Mouse (Mus musculus) liver (tissue): Measurements from ENCODE around the gene Olfr1132.
"Not testable (repeated sequence)": the region's sequence is repeated elsewhere in the genome, so short reads cannot be mapped to it uniquely, and the experiment has no call there.

Experiments
- DNase-seq: peaks from one replicate; pipeline ENCODE4 v3.0.0-alpha.2; 2020; ENCODE audit warnings: mixed read lengths

Olfr1132 gene

GRCm38 (mm10) chr2:87637435-87637834 is at the start of gene Olfr1132:
Gene Olfr1132, minus strand, starts transcription at chr2:87637535.
- DNase-seq: no peak

- DNase-seq: no peak
These were observed 36.2 kb upstream of the Olfr1132 start, which contains the start of gene Olfr1135 for GRCm38 (mm10) chr2:87673564-87673963. Gene Olfr1135, minus strand, starts transcription at chr2:87673664.

DNA sequence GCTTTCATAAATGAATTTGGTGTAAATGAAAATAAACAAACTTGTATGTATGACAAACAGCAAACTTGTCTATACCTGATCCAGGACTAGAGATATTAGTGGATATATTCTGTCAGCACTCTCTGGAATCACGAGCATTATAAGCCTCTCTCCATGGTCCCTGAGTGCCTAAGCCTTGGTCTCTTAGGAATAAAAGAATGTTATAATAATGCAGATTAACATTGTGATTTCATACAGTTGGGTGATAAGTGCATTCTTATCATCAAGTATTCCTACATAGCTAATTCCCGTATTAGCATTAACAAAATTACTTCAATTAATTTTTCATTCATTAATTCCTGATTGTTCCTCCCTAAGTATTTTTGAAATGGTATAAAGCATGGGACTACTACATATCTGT is 21.0 kb upstream of the Olfr1132 start, which contains the start of gene Olfr1134:
Gene Olfr1134, minus strand, starts transcription at position 101 of the 400 bp plus-strand sequence.
- no peak for DNase-seq

DNA sequence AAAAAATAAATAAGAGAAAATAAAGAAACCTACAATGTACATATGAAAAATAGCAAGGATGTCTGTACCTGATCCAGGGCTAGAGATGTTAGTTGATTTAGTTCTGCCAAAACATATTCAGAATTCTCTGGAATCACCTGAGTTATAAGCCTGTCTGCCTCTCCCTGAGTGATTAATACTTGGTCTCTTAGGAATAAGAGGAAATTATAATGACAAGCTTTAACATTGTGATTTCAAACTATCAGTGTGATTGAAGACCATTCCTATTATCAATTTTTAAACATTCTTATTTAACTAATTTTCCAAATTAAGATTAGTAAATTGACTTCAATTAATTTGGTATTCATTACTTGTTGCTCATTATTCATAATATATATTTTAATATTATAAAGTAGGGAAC is 9.9 kb upstream of the Olfr1132 start, which contains the start of gene Olfr1133:
Gene Olfr1133, minus strand, starts transcription at position 101 of the 400 bp plus-strand sequence.
- no peak for DNase-seq

GRCm38 (mm10) chr2:87642441-87642840 is 5.1 kb upstream of the Olfr1132 start:
- DNase-seq: no peak

DNA sequence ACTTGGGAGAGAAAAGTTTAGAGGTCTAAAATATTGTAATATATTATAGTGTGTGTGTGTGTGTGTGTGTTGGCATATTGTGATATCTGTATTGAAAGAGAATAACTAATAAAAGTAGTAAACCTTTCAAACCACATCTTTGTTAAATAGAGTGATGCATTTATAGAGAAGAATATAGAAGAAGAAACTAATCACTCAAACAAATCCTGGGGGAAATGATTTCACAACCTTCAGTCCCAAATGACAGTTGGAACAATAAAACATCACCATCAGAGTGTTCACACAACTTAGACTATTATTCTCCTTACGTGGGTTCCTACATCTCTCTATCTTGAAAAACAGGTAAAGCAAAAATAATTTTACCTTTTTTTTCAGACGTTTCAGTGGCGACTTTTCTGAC is 10.5 kb downstream of the Olfr1132 start, which contains the start of gene Olfr1131:
Gene Olfr1131, plus strand, starts transcription at position 301 of the 400 bp plus-strand sequence.
- DNase-seq: no peak

GRCm38 (mm10) chr2:87605912-87606311 is 31.4 kb downstream of the Olfr1132 start, which contains the start of gene Olfr1130:
Gene Olfr1130, plus strand, starts transcription at chr2:87606212.
- not testable (repeated sequence) for DNase-seq
